Mouse (Mus musculus) heart, adult 2 months (tissue): ENCODE measurements around the gene Aqp11. TPM values are rescaled to one million over a fixed set of nuclear protein-coding genes. Genes with fewer than 3 reads are reported as not detected.

Experiments
- DNase-seq, 2 experiments: peaks; one replicate each; pipeline ENCODE4 v3.0.0; 2021
- H3K27ac ChIP-seq: fragments of 200-600 bp; 2 replicates; pipeline ENCODE4 v1.8.1; 2022
- H3K27me3 ChIP-seq: fragments of 200-500 bp; 2 replicates; pipeline ENCODE4 v1.6.1; 2012; ENCODE audit warnings: mild to moderate bottlenecking, low read length, inconsistent platforms, mixed read lengths; ENCODE audit not compliant: control insufficient read depth, insufficient read depth
- H3K36me3 ChIP-seq: fragments of 200-500 bp; 2 replicates; pipeline ENCODE4 v1.6.1; 2012; ENCODE audit warnings: low read length, inconsistent platforms; ENCODE audit not compliant: control insufficient read depth, insufficient read depth
- H3K4me1 ChIP-seq: fragments of 200-500 bp; 2 replicates; pipeline ENCODE4 v1.6.1; 2011; ENCODE audit warnings: low read length; ENCODE audit not compliant: control insufficient read depth, insufficient read depth
- H3K4me3 ChIP-seq: fragments of 200-600 bp; 2 replicates; pipeline ENCODE4 v1.8.1; 2022
- H3K79me2 ChIP-seq: fragments of 200-500 bp; replicated peaks from 2 replicates; pipeline ENCODE4 v1.6.1; 2012; ENCODE audit warnings: mild to moderate bottlenecking, inconsistent platforms, low read length, moderate library complexity, mixed read lengths; ENCODE audit not compliant: control insufficient read depth, insufficient read depth
- H3K9ac ChIP-seq: fragments of 200-500 bp; 2 replicates; pipeline ENCODE4 v1.6.1; 2012; ENCODE audit warnings: low read depth, mild to moderate bottlenecking, control low read depth, inconsistent platforms, low read length, mixed read lengths
- CTCF ChIP-seq: fragments of 200-600 bp; IDR thresholded peaks from 2 replicates; pipeline ENCODE4 v1.8.1; 2022; ENCODE audit warnings: antibody characterized with exemption, mild to moderate bottlenecking, moderate library complexity
- EP300 ChIP-seq: fragments of 200-500 bp; IDR thresholded peaks from 2 replicates; pipeline ENCODE4 v1.6.1; 2011; ENCODE audit warnings: low read depth, low read length, control low read depth; ENCODE audit not compliant: insufficient read depth
- POLR2A ChIP-seq: fragments of 200-500 bp; IDR thresholded peaks from 2 replicates; pipeline ENCODE4 v1.6.1; 2011; ENCODE audit warnings: mild to moderate bottlenecking, low read depth, low read length, control low read depth; ENCODE audit not compliant: insufficient read depth
- WGBS: fragments of 180-500 bp; shearing (Covaris S2); methylation state at CpG from one replicate; pipeline ENCODE4 v1.1.7; 2018; 5-methylcytosine and 5-hydroxymethylcytosine counted together
- intact Hi-C: fragments of 180-260 bp; cut with DNase I; formaldehyde crosslinking; loops from one replicate; pipeline ENCODE4 v1.15.1; 2025
- long read RNA-seq: library from polyadenylated mRNA; stranded (forward); transcript quantifications from one replicate; pipeline ENCODE4 v2.0.0, GENCODE M21; 2021
- polyA plus RNA-seq: library from polyadenylated mRNA; depleted of rRNA; stranded (reverse); fragments of >200 nt; gene quantifications from 2 replicates; pipeline ENCODE4 v1.2.3, GENCODE M21; 2012; rRNA removed
- total RNA-seq, 2 experiments: library from RNA; stranded (reverse); gene quantifications; 2 replicates each; pipeline ENCODE4 v1.2.3; 2021

The Aqp11 gene
- 1 to 10 TPM in 1 of 2 experiments, under 1 TPM in 1; 0.91 to 1.6 TPM for total RNA-seq
- polyA plus RNA-seq = 2.6 and 3.0 TPM in 2 replicates
- long read RNA-seq, partial matches to known transcripts = 0 of 3 reads
- long read RNA-seq, other reads (novel, unspliced or antisense) = 0 of 3 reads

GRCm38 (mm10) chr7:97737638-97738456 lies at the start of gene Aqp11:
Aqp11 (minus strand) TSS chr7:97738289.
- intact Hi-C loops = no loop called here
- peak within 1 kb of the TSS; percentile 70 for H3K4me3 ChIP-seq
- H3K9ac ChIP-seq = peak within 1 kb of the TSS; percentile 72
- 0 out of 2 replicates have a peak, but pooled peaks have one; percentile 6 for TF ChIP-seq EP300
- peak; percentile 56 for TF ChIP-seq POLR2A
- no peak for TF ChIP-seq CTCF
- peaks cover 3% of the 10 kb centered on the region; the same call in 1 of the 2 replicates for H3K4me1 ChIP-seq
- DNase-seq = peak; percentile 93 to 94
- under 1% methylated on average over 61 of the region's 64 CpGs for WGBS
- H3K27me3 ChIP-seq = no peaks in the 10 kb centered on the region
- H3K36me3 ChIP-seq = no peaks in the 10 kb centered on the region
- no peaks in the 10 kb centered on the region for H3K79me2 ChIP-seq
- peak within 1 kb of the TSS; percentile 63 for H3K27ac ChIP-seq

GRCm38 (mm10) chr7:97783523-97783922 lies 45.4 kb upstream of the Aqp11 start:
- no peak overlapping the region for H3K9ac ChIP-seq
- no peak overlapping the region for H3K4me3 ChIP-seq
- no peaks in the 10 kb centered on the region for H3K36me3 ChIP-seq
- no peak for DNase-seq
- H3K27ac ChIP-seq = no peak overlapping the region
- H3K79me2 ChIP-seq = no peaks in the 10 kb centered on the region
- intact Hi-C loops = no loop called here
- no peaks in the 10 kb centered on the region for H3K4me1 ChIP-seq
- TF ChIP-seq POLR2A (no peak), EP300 (no peak), CTCF (no peak)
- WGBS = 62% methylated on average over 5 of the region's 5 CpGs
- peaks cover 4% of the 10 kb centered on the region for H3K27me3 ChIP-seq

- no peak for TF ChIP-seq POLR2A
- no peak for TF ChIP-seq EP300
- TF ChIP-seq CTCF = no peak
- H3K9ac ChIP-seq = no peak overlapping the region
- 73% methylated on average over 8 of the region's 8 CpGs for WGBS
- H3K79me2 ChIP-seq = no peaks in the 10 kb centered on the region
- no peak for DNase-seq
- no peak overlapping the region for H3K4me3 ChIP-seq
- no peaks in the 10 kb centered on the region for H3K36me3 ChIP-seq
- H3K27me3 ChIP-seq = no peaks in the 10 kb centered on the region
- intact Hi-C loops = no loop called here
- H3K4me1 ChIP-seq = no peaks in the 10 kb centered on the region
- no peak overlapping the region for H3K27ac ChIP-seq
These were observed 43.4 kb upstream of the Aqp11 start for GRCm38 (mm10) chr7:97781496-97781895.

GRCm38 (mm10) chr7:97780815-97781214 lies 42.7 kb upstream of the Aqp11 start:
- intact Hi-C loops = no loop called here
- Histone ChIP-seq H3K27me3 (no peaks in the 10 kb centered on the region), H3K27ac (no peak overlapping the region), H3K79me2 (no peaks in the 10 kb centered on the region), H3K9ac (no peak overlapping the region), H3K4me1 (no peaks in the 10 kb centered on the region), H3K36me3 (no peaks in the 10 kb centered on the region), H3K4me3 (no peak overlapping the region)
- 21% methylated on average over 1 of the region's 1 CpGs for WGBS
- no peak for DNase-seq
- TF ChIP-seq CTCF (no peak), EP300 (no peak), POLR2A (no peak)

GRCm38 (mm10) chr7:97780222-97780621 lies 42.1 kb upstream of the Aqp11 start:
- intact Hi-C loops = no loop called here
- no peak overlapping the region for H3K27ac ChIP-seq
- WGBS = 92% methylated on average over 1 of the region's 1 CpGs
- TF ChIP-seq CTCF (no peak), EP300 (no peak), POLR2A (no peak)
- H3K27me3 ChIP-seq = no peaks in the 10 kb centered on the region
- no peak overlapping the region for H3K4me3 ChIP-seq
- no peaks in the 10 kb centered on the region for H3K4me1 ChIP-seq
- H3K9ac ChIP-seq = no peak overlapping the region
- H3K36me3 ChIP-seq = no peaks in the 10 kb centered on the region
- DNase-seq = no peak
- no peaks in the 10 kb centered on the region for H3K79me2 ChIP-seq

- TF ChIP-seq CTCF (no peak), POLR2A (no peak), EP300 (no peak)
- no peak for DNase-seq
- no peaks in the 10 kb centered on the region for H3K27me3 ChIP-seq
- no peaks in the 10 kb centered on the region for H3K4me1 ChIP-seq
- WGBS = 84% methylated on average over 4 of the region's 4 CpGs
- no peak overlapping the region for H3K4me3 ChIP-seq
- no peaks in the 10 kb centered on the region for H3K79me2 ChIP-seq
- H3K9ac ChIP-seq = no peak overlapping the region
- H3K36me3 ChIP-seq = no peaks in the 10 kb centered on the region
- no peak overlapping the region for H3K27ac ChIP-seq
- intact Hi-C loops = no loop called here
These were observed 39.1 kb upstream of the Aqp11 start for GRCm38 (mm10) chr7:97777191-97777590.
